Mouse (Mus musculus) macrophage (primary cell): Measurements from ENCODE around the gene Pum1. TPM values are rescaled to one million over a fixed set of nuclear protein-coding genes. Genes with fewer than 3 reads are reported as not detected.
"Not testable (repeated sequence)": the region's sequence is repeated elsewhere in the genome, so short reads cannot be mapped to it uniquely, and the experiment has no call there.

Experiments used
- H3K27ac ChIP-seq: fragments of 350-480 bp; formaldehyde crosslinking; 2 replicates; pipeline ENCODE4 v1.9.0; 2021
- H3K36me3 ChIP-seq: fragments of 350-480 bp; formaldehyde crosslinking; 2 replicates; pipeline ENCODE4 v1.9.0; 2021; ENCODE audit errors: inconsistent target
- H3K4me3 ChIP-seq: fragments of 350-480 bp; formaldehyde crosslinking; 2 replicates; pipeline ENCODE4 v1.9.0; 2021; ENCODE audit errors: inconsistent target
- H3K79me2 ChIP-seq: fragments of 350-480 bp; formaldehyde crosslinking; 2 replicates; pipeline ENCODE4 v1.9.0; 2021; ENCODE audit errors: inconsistent target
- WGBS: methylation state at CpG from one replicate; pipeline ENCODE4 v1.1.7; 2026; ENCODE audit warnings: inconsistent platforms; ENCODE audit not compliant: missing documents; 5-methylcytosine and 5-hydroxymethylcytosine counted together
- polyA plus RNA-seq: library from polyadenylated mRNA; stranded (reverse); fragments of 250-400 nt; gene quantifications from 3 replicates; pipeline ENCODE4 v1.2.4, GENCODE M21; 2018; ENCODE audit warnings: inconsistent platforms
- total RNA-seq, 78 experiments: library from RNA; depleted of rRNA; stranded (reverse); fragments of 250-400 nt; gene quantifications; 1 replicate in 9 of 78; 2 replicates in 24 of 78; 3 replicates in 43 of 78; 4 replicates in 2 of 78; pipeline ENCODE4 v1.2.4; 2018; ENCODE audit warnings: inconsistent platforms in 56 of 78

The Pum1 gene
- 100 to 1,000 TPM in 2 of 26 experiments, 10 to 100 TPM in 24; 62.0 to 104 (median 79.7) TPM for total RNA-seq (2018; cell fraction: chromatin; rRNA removed)
- 10 to 100 TPM; 20.9 to 33.7 (median 27.9) TPM for total RNA-seq (2018; cell fraction: cytosol; rRNA removed)
- total RNA-seq (2018; cell fraction: nucleus; rRNA removed), result 10 to 100 TPM; 35.0 to 98.6 (median 49.1) TPM
- 20.7 to 25.6 TPM (median 22.1 TPM) in 3 replicates for polyA plus RNA-seq

DNA sequence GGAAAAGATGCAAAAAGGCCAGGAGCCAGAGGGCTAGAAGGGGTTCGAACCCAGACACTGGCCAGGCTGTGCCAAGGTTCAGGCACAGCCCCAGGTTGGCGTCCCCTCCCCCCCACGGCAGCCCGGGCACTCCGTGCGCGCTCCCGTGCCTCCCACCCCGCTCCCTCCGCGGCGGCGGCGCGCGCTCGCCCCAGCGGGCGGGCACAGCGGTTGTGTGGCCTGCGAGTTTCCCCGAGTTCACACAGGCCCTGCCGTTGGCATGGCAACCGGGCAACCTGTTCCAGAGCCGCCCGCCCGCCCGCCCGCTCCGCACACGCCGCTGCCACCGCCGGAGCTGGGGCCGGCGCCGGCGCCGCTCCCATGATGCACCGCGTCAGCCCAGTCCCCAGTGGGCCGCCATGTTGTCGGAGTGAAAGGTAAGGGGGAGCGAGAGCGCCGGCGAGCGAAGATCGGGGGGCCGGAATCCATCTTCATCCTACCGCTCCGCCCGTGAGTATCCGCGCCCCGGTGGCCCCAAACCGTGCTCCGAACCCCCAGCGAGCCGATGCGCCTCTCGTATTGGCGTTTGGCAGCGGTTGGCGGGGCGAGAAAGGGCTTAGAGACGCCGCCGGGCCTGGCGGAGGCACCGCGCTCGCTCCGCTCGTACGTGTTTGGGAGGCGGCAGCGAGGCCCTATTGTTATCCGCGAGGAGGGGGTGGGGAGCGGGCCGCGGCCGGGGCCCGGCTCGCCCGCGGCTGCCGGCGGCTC is at the start of gene Pum1:
Pum1 (plus strand) TSS at position 343 of the 747 bp plus-strand sequence.
- peak within 1 kb of the TSS; percentile 94 for H3K4me3 ChIP-seq
- H3K27ac ChIP-seq, result peak within 1 kb of the TSS; percentile 57
- H3K36me3 ChIP-seq, result no peaks in the 10 kb centered on the region
- H3K79me2 ChIP-seq, result peaks cover 46% of the 10 kb centered on the region
- WGBS, result under 1% methylated on average over 77 of the region's 90 CpGs

DNA sequence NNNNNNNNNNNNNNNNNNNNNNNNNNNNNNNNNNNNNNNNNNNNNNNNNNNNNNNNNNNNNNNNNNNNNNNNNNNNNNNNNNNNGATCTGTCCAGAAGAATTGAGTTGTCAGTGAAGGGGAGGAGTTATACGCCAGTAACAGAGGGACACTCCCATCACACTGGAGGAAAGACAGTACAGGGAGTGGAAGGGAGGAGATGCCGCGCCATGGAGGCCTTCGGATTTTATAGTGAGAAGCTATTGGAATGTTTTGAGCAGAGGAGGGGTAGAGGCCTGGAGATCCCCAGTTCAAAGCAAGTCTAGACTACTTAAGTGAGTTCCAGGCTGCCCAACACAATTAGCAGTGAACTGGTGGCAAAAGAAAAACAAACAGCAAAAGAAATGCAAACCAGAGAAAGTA is 33.7 kb upstream of the Pum1 start:
- no peak overlapping the region for H3K4me3 ChIP-seq
- no peaks in the 10 kb centered on the region for H3K79me2 ChIP-seq
- no peaks in the 10 kb centered on the region for H3K36me3 ChIP-seq
- H3K27ac ChIP-seq, result no peak overlapping the region
- WGBS, result 69% methylated on average over 3 of the region's 4 CpGs

DNA sequence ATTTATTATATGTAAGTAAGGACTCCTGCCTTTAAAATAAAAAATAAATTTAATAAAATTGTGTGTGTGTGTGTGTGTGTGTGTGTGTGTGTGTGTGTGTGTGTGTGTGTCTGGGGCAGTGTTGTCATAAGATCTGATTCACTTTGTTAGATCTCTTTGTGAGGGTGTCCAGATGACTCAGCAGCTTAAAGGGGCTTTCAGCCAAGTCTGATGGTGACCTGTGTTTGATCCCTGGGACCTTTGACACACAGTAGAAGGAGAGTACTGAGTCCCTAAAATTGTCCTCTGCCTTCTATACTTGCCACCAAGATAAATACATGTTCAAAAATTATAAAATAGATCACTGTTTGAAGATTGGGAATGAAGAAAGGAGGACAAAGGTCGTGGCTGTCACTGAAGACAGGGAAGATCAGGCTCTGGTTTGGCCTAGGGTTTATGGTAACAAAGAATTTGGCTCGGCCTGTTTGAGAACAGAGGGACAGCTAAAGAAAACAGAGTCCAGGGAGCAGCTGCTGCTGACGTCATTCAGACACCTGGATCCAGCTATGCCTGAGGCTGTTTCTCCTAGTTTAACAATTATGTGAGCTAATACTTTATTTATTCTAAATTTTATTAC is 32.8 kb upstream of the Pum1 start:
- Histone ChIP-seq H3K36me3 (no peaks in the 10 kb centered on the region), H3K27ac (no peak overlapping the region), H3K79me2 (no peaks in the 10 kb centered on the region), H3K4me3 (no peak overlapping the region)
- 88% methylated on average over 3 of the region's 3 CpGs for WGBS

DNA sequence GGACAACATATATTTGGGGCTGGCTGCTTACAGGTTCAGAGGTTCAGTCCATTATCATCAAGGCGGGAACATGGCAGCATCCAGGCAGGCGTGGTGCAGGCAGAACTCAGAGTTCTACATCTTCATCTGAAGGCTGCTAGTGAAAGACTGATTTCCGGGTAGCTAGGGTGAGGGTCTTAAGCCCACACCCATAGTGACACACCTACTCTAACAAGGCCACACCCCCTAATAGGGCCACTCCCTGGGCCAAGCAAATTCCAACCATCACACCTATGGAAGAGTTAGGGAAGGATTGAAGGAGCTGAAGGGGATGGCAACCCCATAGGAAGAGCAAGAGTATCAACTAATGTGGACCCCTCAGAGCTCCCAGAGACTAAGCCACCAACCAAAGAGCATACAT is 28.0 kb upstream of the Pum1 start:
- 89% methylated on average over 3 of the region's 3 CpGs for WGBS
- H3K27ac ChIP-seq, result not testable (repeated sequence)

DNA sequence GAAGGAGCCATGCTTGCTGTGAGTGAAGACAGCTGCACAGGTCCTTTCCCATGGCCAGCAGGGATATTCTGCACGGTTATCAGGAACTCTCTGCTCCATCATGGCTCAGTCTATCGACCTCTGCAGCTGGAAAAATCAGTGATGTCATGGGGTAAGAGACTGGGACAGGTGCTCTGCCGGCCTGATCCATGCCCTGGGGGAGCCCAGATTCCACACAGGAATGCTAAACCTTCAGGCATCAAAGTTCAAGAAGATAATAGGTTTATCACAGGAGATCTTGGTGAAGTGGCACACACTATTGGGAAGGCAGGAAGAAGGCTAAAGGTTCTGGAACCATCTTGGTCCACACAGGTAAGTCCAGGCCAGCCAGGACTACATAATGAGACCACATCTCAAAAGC is 26.4 kb upstream of the Pum1 start:
- no peak overlapping the region for H3K4me3 ChIP-seq
- 79% methylated on average over 3 of the region's 3 CpGs for WGBS
- H3K79me2 ChIP-seq, result no peaks in the 10 kb centered on the region
- no peak overlapping the region for H3K27ac ChIP-seq
- no peaks in the 10 kb centered on the region for H3K36me3 ChIP-seq

More for the DNA sequence above, 28.0 kb upstream of the Pum1 start:
- not testable (repeated sequence) for H3K4me3 ChIP-seq, H3K36me3 ChIP-seq, H3K79me2 ChIP-seq

DNA sequence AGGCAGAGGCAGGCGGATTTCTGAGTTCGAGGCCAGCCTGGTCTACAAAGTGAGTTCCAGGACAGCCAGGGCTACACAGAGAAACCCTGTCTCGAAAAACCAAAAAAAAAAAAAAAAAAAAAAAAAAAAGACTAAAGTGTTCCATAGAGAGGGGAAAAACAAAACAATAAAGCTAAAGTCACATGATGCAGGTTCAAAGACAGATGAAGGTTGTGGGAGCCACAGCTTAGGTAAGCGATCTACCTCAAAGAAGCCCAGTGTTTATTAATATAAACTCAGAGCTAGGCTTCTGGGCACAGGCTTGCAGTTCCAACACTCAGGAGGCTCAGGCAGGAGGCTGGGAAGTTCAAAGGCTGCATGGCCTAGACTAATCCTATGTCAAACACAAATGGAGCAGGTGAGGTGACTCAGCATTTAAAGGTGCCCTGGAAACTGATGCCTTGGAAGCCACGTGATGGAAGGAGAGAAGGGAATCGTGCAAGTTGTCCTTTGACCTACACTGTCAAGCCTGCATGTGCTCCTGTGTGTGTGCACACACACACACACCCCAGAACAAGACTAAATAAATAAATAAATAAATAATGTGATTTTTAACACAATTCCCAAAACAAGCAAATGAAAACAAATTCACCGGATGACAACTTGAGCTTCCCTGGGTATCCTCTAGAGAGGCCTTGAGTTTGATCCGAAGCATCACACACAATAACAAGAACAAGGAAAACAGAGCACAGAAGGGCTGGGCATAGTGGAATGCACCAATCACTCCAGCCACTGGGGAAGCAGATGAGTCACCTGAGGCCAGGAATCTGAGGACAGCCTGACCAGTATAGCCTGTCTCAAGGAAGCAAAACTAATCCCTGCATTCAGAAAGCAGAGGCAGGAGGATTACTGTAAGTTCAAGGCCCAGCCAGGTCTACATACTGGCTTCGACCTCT is 25.4 kb upstream of the Pum1 start:
- no peaks in the 10 kb centered on the region for H3K79me2 ChIP-seq
- 95% methylated on average over 6 of the region's 9 CpGs for WGBS
- no peak overlapping the region for H3K27ac ChIP-seq
- H3K4me3 ChIP-seq, result no peak overlapping the region
- no peaks in the 10 kb centered on the region for H3K36me3 ChIP-seq

DNA sequence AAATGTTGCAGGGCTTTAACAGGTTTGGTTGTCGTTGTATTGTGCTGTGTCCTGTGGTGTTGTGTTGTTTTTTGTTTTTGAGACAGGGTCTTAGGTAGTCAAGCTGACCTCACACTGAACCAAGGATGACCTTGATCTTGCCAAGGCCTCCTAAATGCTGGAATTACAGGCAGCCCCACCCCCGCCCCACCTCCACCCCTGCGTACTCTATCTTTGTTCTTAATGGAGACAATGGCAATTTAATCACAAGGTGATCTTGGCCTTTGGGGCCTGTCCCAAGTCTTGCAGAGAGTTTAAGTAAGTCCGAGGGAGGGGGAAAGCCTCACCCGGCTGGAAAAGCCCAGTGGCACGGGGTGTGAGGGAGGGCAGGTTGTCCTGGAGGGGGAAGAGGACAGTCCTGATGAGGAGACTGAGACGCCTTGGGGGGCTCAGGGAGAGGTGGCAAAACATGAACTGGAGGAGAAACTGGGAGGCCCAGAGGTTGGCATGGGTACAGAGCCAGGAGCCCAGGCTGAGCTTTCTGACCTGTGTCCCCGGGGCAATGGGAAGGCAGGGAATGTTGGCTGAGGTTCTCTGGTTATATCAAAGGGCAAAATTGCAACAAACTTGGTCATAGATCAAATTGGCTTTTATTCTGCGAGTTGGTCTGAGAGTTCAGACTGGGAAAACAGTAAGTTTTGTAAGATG is 22.9 kb upstream of the Pum1 start:
- WGBS, result 90% methylated on average over 9 of the region's 9 CpGs
- no peaks in the 10 kb centered on the region for H3K36me3 ChIP-seq

DNA sequence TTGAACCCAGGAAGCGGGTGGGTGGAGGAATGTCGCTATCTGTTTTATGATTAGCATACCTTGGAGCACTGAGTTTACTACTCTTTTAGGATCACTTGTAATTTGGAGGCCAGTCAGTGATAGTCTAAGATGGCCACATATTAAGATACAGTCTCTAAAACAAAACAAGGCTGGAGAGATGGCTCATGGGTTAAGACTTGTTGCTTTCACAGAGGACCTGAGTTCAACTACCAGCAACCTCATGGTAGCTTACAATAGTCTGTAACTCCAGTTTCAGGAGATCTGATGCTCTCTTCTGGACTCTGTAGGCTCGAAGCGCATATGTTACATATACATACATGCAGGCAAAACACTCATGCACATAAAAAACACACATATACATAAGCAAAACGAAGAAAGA is 20.7 kb upstream of the Pum1 start:
- no peaks in the 10 kb centered on the region for H3K79me2 ChIP-seq
- no peak overlapping the region for H3K4me3 ChIP-seq
- no peaks in the 10 kb centered on the region for H3K36me3 ChIP-seq
- 94% methylated on average over 4 of the region's 5 CpGs for WGBS
- no peak overlapping the region for H3K27ac ChIP-seq

More for the DNA sequence above, 22.9 kb upstream of the Pum1 start:
- Histone ChIP-seq H3K27ac (no peak overlapping the region), H3K79me2 (no peaks in the 10 kb centered on the region), H3K4me3 (no peak overlapping the region)

DNA sequence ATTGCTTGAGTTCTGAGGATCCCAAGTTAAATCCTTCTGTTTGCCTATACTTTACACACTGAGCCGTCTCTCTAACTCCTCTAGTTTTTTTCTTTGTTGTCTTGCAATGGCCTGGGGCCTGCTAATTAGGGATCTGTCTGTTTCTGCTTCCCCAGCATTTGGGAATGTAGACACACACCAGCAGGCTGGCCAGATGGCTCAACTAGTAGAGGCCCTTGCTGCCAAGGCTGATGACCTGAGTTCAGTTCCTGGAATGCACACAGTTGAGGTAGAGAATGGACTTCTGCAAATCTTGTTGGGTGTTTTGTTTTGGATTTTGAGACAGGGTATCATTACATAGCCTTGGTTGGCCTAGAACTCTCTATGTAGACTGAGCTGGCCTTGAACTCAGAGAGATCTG is 17.7 kb upstream of the Pum1 start:
- Histone ChIP-seq H3K27ac (no peak overlapping the region), H3K4me3 (no peak overlapping the region), H3K36me3 (no peaks in the 10 kb centered on the region), H3K79me2 (no peaks in the 10 kb centered on the region)
- 100% methylated on average over 1 of the region's 1 CpGs for WGBS

DNA sequence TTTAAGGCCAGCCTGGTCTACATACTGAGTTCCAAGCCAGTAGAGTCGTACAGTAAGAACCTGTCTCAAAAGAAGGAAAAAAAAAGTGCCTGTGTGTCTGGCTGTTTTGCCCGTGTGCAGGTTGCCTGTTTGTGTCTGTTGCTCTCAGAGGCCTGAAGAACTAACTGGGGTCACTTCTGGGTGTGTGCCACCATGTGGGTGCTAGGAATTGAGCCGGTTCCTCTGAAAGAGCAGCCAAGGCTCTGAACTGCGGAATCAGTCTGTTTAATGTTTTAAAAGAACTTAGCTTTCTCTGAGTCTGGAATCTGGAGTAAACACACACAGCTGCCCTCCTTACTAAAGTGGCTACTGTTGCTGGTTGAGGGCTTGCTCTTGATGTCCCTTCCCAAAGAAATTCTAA is 11.8 kb upstream of the Pum1 start:
- Histone ChIP-seq H3K27ac (no peak overlapping the region), H3K4me3 (no peak overlapping the region), H3K36me3 (no peaks in the 10 kb centered on the region), H3K79me2 (no peaks in the 10 kb centered on the region)
- 87% methylated on average over 4 of the region's 4 CpGs for WGBS

DNA sequence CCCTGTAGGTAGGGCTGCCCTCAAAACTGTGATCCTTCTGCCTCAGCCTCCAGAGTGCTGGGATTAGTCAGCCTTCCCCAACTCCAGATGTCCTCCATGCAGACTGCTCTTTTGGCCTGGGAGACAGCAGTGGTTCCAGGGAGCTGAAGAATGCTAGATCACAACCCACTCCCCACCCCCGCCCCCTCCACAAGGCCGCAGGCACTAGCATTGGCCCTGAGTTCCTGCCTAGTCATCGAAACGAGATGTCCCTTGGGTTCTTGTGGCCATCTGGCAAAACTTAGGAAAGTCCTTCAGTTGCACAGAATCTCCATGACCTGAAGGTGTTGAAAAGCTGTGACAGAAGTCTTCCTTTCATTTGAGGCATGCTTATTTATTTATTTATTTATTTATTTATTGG is 10.6 kb upstream of the Pum1 start:
- Histone ChIP-seq H3K36me3 (no peaks in the 10 kb centered on the region), H3K79me2 (no peaks in the 10 kb centered on the region), H3K4me3 (no peak overlapping the region), H3K27ac (no peak overlapping the region)
- WGBS, result 86% methylated on average over 4 of the region's 4 CpGs

DNA sequence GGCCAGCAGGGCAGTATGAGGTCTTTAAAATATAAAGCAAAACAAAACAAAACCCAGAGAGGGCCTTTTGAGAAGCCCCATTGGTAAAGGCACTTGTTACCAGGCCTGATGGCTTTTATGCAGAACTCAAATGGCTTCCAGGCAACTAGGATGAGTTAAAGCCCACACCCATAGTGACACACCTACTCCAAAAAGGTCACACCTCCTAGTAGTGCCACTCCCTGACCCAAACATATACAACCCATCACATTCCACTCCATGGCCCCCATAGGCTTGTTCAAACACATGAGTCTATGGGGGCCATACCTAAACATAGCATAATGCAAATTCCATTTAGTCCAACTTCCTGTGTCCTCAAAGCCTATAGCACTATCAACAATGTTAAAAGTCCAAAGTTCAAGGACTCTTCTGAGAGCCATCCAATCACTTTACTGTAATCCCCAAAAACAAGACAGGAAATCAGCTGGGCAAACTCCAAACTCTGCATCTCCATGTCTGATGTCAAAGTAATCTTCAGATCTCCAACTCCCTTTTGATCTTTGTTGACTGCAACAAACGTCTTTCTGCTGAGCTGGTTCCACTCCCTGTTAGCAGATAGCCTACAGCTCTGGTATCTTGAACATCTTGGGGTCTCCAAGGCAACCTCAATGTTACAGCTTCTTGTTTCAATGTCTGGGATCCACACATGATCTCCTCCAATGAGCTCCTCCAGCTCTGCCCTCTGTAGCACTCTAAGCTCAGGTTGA is 5.1 kb upstream of the Pum1 start:
- Histone ChIP-seq H3K27ac (no peak overlapping the region), H3K79me2 (no peaks in the 10 kb centered on the region), H3K36me3 (no peaks in the 10 kb centered on the region), H3K4me3 (no peak overlapping the region)
- WGBS, result 83% methylated on average over 1 of the region's 1 CpGs

DNA sequence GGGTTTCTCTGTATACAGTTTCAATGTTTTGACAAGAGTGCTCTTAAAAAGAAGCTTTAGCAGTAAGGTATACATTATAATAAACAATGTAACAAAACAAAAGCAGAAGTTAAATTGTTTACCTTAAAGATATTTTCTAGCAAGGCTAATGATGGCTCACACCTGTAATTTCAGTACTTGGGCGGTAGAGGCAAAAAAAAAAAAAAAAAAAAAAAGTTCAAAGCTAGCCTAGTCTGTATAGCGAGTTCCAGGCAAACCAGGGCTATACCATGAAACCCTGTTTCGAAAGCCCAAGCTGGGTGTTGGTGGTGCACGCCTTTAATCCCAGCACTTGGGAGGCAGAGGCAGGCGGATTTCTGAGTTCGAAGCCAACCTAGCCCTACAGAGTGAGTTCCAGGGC is 3.7 kb upstream of the Pum1 start:
- H3K36me3 ChIP-seq, result no peaks in the 10 kb centered on the region
- H3K79me2 ChIP-seq, result peaks cover 10% of the 10 kb centered on the region
- no peak overlapping the region for H3K27ac ChIP-seq
- 90% methylated on average over 2 of the region's 6 CpGs for WGBS
- H3K4me3 ChIP-seq, result no peak overlapping the region
